Mouse (Mus musculus): ENCODE measurements at regions not wholly inside any gene's neighbourhood (a gene's known extent, or its start where the extent isn't known, plus 50 kb on each side); places are given as distances from the start of the nearest gene placed in this dataset.

DNA sequence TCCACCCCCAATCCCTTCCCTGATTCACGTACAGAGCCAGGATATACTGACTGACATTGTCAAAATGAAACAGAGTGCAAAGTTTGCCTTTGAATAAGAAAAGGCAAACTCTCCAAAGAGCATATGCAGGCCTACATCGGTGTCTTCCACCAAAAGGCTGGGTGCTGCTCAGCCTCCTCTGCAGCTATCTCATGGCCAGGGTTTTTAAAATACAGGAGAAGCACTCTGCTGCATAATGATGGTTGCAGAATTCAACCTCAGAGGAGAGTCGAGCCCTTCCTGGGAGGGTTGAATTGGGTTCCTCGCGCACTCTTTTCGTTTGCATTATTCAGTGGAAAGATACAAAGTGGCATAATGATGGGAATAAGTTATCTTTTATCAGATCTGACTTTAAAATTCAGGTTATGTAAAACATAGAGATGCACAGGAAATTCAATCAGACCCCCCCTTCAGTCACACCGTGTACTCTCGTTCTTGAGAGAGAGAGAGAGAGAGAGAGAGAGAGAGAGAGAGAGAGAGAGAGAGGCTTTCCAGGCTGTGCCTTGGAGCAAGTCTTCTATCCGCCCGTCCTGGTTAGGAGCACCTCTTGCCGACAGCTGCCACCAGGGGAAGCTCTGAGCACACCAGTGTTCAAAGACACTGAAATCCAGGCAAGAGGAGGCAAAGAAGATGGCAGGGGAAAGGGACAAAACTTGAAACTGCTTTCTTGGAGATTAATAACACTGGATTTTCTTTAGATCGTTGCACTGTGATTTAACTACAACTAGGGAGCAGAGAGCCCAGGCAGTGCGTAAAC lies 196.0 kb downstream of the Tmem182 start:
- DNase-seq (ENCODE audit: low spot score) = peak; percentile 65
- Histone ChIP-seq H3K27me3 (ENCODE audit: insufficient read depth, poor library complexity, severe bottlenecking) (no peaks in the 10 kb centered on the region), H3K4me3 (no peak overlapping the region), H3K27ac (peak overlapping the region; percentile 45; the same call in 1 of the 2 replicates), H3K4me1 (replicated peaks) (peaks cover 5% of the 10 kb centered on the region; the same call in 1 of the 2 replicates), H3K36me3 (no peaks in the 10 kb centered on the region), H3K9me3 (no peaks in the 10 kb centered on the region)
- WGBS = 50% methylated on average over 13 of the region's 13 CpGs

DNA sequence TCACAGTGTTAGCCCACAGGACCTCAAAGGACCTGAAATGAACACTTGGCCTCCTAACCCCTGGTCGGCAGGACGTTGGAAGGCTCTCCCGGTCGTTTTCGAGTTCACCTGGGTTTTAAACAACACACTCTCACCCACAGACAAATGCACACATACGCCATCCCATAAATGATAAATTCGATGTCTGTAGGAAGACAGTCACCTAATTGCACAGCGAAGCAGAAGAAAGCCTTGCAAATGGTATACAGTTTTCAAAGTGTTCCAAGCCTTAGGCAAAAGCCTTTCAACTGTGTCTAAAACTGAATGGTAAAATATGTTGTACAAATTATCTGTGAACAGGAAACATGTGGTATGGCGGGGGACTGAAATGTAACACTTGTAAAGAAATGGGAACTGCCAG lies 196.6 kb downstream of the Tmem182 start:
- DNase-seq (ENCODE audit: low spot score) = peak; percentile 15
- Histone ChIP-seq H3K27ac (peak overlapping the region; percentile 45; the same call in 1 of the 2 replicates), H3K4me3 (no peak overlapping the region), H3K36me3 (no peaks in the 10 kb centered on the region), H3K4me1 (replicated peaks) (peaks cover 5% of the 10 kb centered on the region; the same call in 1 of the 2 replicates), H3K27me3 (ENCODE audit: insufficient read depth, poor library complexity, severe bottlenecking) (no peaks in the 10 kb centered on the region), H3K9me3 (no peaks in the 10 kb centered on the region)
- WGBS = 63% methylated on average over 9 of the region's 9 CpGs

DNA sequence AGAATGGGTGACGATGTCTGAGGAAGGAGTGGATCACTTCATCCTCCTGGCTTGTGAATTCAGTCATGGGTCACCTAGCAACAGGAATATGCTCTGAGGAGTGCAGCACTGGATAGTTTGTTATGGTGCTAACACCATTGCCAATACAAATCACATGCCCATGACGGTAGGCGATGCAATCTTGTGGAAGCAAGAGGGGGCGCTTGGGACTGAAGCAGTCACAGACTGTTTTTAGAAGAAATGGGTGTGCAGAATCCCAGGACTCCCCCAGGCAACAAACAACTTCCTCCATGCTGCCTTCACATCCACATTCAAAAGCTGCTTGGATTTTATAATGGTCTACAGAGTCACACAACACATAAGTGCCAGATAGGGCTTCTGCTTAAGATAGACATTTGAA lies 221.5 kb downstream of the Tmem182 start:
- 77% methylated on average over 4 of the region's 4 CpGs for WGBS
- H3K4me1 ChIP-seq (replicated peaks) = peaks cover 16% of the 10 kb centered on the region; the same call in 1 of the 2 replicates
- H3K36me3 ChIP-seq = no peaks in the 10 kb centered on the region

DNA sequence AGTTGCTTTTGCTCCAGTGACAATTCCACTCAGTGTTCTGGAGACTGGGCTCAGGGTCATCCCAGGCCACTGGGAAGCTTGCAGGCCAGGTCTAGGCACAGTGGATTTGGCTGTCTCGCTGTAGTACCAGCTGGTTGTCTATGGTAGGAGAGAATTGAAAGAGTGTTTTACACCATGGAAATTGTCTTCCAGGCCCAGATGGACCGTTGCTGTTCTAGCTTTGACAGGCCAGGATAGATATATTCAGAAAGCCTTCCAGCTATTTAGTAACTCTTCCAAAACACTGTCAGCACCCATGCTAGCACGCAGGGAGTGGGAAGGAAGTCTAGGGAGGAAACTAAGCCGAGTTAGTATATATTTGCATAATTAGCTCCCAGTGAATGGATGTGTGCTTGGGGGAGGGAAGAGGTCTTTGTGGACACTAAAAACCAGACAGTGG lies 222.2 kb downstream of the Tmem182 start:
- 60% methylated on average over 4 of the region's 4 CpGs for WGBS
- H3K27me3 ChIP-seq (ENCODE audit: insufficient read depth, poor library complexity, severe bottlenecking) = no peaks in the 10 kb centered on the region
- H3K4me1 ChIP-seq (replicated peaks) = peaks cover 16% of the 10 kb centered on the region; the same call in 1 of the 2 replicates
- 0 out of 2 replicates have a peak overlapping the region, but pooled peaks have one; percentile 29 for H3K27ac ChIP-seq
- no peaks in the 10 kb centered on the region for H3K9me3 ChIP-seq
- H3K36me3 ChIP-seq = no peaks in the 10 kb centered on the region
- H3K4me3 ChIP-seq = no peak overlapping the region
- no peak for DNase-seq (ENCODE audit: low spot score)

More for the DNA sequence above, 221.5 kb downstream of the Tmem182 start:
- H3K27me3 ChIP-seq (ENCODE audit: insufficient read depth, poor library complexity, severe bottlenecking) = no peaks in the 10 kb centered on the region
- H3K4me3 ChIP-seq = no peak overlapping the region
- DNase-seq (ENCODE audit: low spot score) = no peak
- H3K27ac ChIP-seq = no peak overlapping the region
- H3K9me3 ChIP-seq = no peaks in the 10 kb centered on the region

DNA sequence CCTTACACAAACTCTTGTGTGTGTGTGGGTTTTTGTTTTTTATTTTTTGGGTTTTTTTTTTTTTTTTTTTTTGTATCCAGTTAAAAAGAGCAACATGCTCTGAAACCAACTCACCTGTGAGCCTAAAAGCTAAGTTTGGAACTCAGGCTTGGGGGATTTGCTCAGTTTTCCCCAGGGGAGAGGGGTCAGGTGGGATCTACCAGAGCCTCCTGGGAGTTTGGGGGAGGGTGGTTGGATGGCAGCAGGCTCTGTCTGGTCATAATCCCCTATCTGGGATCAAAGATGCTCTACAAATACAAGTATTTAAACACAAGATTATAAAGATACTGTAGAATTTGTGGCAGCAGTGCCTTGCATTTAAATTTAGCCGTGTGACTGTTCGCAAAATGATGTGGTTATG lies 222.6 kb downstream of the Tmem182 start:
- Histone ChIP-seq H3K27me3 (ENCODE audit: insufficient read depth, poor library complexity, severe bottlenecking) (no peaks in the 10 kb centered on the region), H3K4me1 (replicated peaks) (peaks cover 16% of the 10 kb centered on the region; the same call in 1 of the 2 replicates), H3K27ac (no peak overlapping the region), H3K4me3 (no peak overlapping the region), H3K9me3 (no peaks in the 10 kb centered on the region), H3K36me3 (no peaks in the 10 kb centered on the region)
- WGBS = 97% methylated on average over 2 of the region's 2 CpGs
- no peak for DNase-seq (ENCODE audit: low spot score)

DNA sequence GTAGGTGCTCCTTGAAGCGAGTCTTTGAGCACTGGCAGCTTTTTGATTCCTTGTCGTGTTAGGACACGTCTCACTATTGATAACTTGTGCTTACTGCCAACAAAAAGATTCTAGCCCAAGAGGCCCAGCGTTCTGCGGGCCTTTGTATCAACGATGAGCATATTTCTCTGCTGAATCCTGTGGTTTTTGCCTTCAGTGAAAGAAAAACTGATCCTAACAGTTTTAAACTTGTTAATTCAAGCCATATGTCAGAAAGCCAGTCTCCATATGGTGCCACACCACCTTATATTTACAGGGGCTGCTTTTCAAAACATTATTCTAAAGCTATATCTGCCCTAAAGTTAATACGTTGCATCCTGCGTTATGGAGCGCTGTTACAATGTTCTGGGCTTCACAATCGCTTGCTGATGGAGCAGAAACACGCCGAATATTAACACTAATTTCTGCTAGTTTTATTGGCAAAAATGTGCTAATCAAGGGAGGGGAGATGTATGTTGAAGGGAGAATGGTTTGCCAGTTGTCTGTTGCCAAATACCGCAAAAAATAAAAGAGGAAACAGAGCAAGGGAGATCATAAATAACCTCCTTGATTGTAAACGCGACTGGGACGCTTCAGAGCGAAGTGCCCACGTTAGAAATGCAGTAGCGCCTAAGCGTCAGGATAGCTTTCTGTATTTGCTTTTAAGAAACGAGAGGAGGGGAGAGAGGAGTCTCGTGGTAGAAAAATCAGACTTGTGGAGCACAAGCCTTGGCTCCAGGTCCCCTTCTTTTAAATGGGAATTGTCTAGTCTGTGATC lies 229.9 kb downstream of the Tmem182 start:
- DNase-seq (ENCODE audit: low spot score) = no peak
- Histone ChIP-seq H3K27ac (no peak overlapping the region), H3K4me3 (no peak overlapping the region), H3K9me3 (no peaks in the 10 kb centered on the region), H3K36me3 (no peaks in the 10 kb centered on the region), H3K27me3 (ENCODE audit: insufficient read depth, poor library complexity, severe bottlenecking) (no peaks in the 10 kb centered on the region), H3K4me1 (replicated peaks) (no peaks in the 10 kb centered on the region)
- WGBS = 71% methylated on average over 22 of the region's 22 CpGs

DNA sequence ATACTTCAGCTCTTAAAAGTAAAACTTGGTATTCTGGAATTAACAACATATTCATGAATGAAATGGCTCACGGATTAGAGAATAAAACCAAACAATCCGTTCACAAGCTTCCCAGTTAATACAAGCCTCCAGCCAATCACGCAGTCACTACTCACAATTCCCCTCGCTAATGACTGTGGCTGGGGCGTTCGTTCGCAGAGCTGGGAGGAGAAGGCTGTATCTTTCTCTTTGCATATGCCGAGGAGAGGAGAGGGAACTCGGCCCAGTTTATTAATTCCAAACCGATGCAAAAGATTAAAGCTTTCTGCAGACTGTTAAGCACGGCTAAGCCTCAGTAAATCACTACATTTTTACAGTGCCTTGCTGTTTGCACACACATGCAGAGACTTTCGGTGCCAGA lies 231.5 kb downstream of the Tmem182 start:
- no peaks in the 10 kb centered on the region for H3K36me3 ChIP-seq
- H3K4me1 ChIP-seq (replicated peaks) = no peaks in the 10 kb centered on the region
- H3K27ac ChIP-seq = no peak overlapping the region
- no peak for DNase-seq (ENCODE audit: low spot score)
- 90% methylated on average over 12 of the region's 12 CpGs for WGBS
- no peak overlapping the region for H3K4me3 ChIP-seq
- no peaks in the 10 kb centered on the region for H3K27me3 ChIP-seq (ENCODE audit: insufficient read depth, poor library complexity, severe bottlenecking)
- H3K9me3 ChIP-seq = no peaks in the 10 kb centered on the region

DNA sequence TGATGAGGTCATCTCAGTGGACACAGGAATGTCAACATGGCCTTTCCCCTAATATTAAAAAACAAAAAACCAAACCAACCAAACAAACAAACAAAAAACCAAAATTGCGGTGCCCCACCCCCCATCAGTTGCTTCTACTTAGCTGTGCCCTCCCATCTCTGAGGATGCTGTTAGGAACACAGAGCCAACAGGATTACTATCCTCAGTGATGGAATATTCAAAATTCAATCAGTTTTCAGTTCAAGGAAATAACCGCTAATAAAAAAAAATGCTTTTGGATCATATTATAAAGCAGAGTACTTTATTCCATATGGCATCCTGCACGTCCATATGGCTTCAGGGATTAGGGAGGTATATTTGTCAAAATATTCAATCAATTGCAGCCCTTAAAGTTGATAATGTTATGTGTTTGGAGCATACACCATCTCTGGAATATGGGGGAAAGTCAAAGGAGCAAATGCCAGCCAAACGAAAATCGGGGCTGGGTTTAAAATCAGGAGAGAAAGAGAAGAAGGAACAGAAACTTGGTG lies 249.1 kb downstream of the Tmem182 start:
- 93% methylated on average over 5 of the region's 5 CpGs for WGBS
- H3K9me3 ChIP-seq = no peaks in the 10 kb centered on the region
- H3K27ac ChIP-seq = no peak overlapping the region
- DNase-seq (ENCODE audit: low spot score) = no peak
- no peaks in the 10 kb centered on the region for H3K27me3 ChIP-seq (ENCODE audit: insufficient read depth, poor library complexity, severe bottlenecking)
- H3K36me3 ChIP-seq = no peaks in the 10 kb centered on the region
- no peaks in the 10 kb centered on the region for H3K4me1 ChIP-seq (replicated peaks)
- no peak overlapping the region for H3K4me3 ChIP-seq

DNA sequence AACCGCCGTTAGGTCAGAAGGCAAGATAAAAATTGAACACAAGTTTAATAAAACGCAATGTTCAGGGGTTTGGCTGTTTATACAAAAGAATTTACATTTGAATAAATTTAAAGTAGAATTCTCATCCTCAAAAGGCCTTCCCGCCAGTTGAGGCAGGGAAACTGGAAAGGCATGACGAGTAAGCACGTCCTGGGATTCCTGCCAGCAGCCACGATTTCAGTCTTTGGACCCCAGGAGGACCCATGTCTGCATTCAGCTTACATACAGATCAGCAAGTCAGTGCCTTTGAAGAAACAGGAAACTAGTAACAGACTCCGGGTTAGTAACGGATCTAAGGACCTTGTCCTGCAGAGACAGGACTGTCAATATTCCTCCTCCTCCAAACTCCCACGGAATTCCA lies 250.4 kb downstream of the Tmem182 start:
- Histone ChIP-seq H3K4me3 (no peak overlapping the region), H3K27ac (no peak overlapping the region), H3K9me3 (no peaks in the 10 kb centered on the region), H3K4me1 (replicated peaks) (no peaks in the 10 kb centered on the region), H3K36me3 (no peaks in the 10 kb centered on the region), H3K27me3 (ENCODE audit: insufficient read depth, poor library complexity, severe bottlenecking) (no peaks in the 10 kb centered on the region)
- DNase-seq (ENCODE audit: low spot score) = no peak
- 89% methylated on average over 10 of the region's 10 CpGs for WGBS

DNA sequence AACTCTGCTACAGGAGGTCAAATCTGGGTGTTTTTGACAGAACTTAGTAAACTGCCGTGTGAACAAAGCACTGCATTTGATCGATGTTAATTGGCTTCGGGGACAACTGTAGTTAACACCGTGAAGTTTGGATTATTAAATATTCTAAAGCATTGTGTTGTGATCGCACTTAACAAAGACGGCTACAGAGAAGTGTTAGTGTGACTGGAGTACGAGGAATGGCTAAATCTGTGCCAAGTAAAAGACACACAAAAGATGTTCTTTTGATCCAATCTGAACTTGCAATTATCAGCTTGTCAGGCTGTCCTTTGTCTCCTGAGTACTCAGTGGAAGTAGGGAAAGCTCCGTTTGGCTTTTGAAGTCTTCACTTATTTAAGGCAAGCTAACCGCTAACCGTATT lies 259.7 kb downstream of the Tmem182 start:
- no peak for DNase-seq (ENCODE audit: low spot score)
- Histone ChIP-seq H3K4me1 (replicated peaks) (no peaks in the 10 kb centered on the region), H3K27me3 (ENCODE audit: insufficient read depth, poor library complexity, severe bottlenecking) (no peaks in the 10 kb centered on the region), H3K27ac (no peak overlapping the region), H3K9me3 (no peaks in the 10 kb centered on the region; the same call in 1 of the 2 replicates), H3K36me3 (no peaks in the 10 kb centered on the region), H3K4me3 (no peak overlapping the region)
- 86% methylated on average over 10 of the region's 10 CpGs for WGBS

DNA sequence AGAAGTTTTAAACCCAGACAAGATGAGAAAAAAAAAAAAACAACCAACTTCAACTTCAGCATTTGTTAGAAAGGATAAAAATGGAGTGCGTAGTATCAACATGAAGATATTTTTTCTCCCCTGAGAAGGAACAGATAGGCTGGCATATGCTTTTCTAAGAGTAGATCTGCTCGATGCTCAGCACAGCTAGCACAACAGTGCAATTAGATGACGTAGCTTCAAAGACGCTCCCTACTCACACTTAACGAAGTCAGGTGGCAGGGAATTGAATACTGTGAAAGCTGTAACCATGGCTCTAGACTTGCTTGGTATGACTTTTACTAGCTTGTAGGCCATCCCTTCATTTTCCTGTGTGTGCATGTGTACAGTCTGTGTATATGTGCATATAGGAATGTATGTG lies 299.5 kb downstream of the Tmem182 start:
- WGBS = 95% methylated on average over 5 of the region's 5 CpGs
- Histone ChIP-seq H3K27ac (no peak overlapping the region), H3K4me3 (no peak overlapping the region), H3K27me3 (ENCODE audit: insufficient read depth, poor library complexity, severe bottlenecking) (no peaks in the 10 kb centered on the region), H3K4me1 (replicated peaks) (no peaks in the 10 kb centered on the region), H3K9me3 (no peaks in the 10 kb centered on the region), H3K36me3 (no peaks in the 10 kb centered on the region)
- no peak for DNase-seq (ENCODE audit: low spot score)

DNA sequence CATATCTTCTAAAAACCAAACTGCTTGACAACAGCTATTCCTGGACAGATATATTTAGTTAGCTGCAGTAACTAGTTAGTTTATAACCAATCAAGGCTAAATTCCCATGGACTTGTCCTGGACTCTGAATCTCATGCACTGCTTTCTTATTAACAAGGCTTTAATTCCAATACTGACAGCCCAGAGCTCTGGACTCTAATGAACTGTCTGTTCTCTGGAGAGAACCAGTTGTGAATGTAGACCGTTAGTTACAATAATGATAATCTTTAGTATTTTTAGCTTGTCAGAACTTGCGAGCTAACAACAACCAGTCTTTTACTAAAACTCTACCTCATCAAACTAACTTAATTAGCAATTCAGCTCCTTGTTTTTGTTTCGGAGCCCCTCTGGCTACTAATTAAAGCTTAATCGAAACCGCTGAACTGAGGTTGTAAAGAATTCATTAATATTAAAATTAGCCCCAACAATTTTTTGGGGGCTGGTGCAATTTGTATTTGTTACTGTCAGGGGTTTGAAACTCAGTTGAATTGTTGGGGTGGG lies 316.3 kb downstream of the Tmem182 start:
- no peak for DNase-seq (ENCODE audit: low spot score)
- no peaks in the 10 kb centered on the region for H3K36me3 ChIP-seq
- 77% methylated on average over 5 of the region's 5 CpGs for WGBS

More for the DNA sequence above, 316.3 kb downstream of the Tmem182 start:
- no peak overlapping the region for H3K27ac ChIP-seq
- no peaks in the 10 kb centered on the region for H3K27me3 ChIP-seq (ENCODE audit: insufficient read depth, poor library complexity, severe bottlenecking)
- no peak overlapping the region for H3K4me3 ChIP-seq
- H3K9me3 ChIP-seq = no peaks in the 10 kb centered on the region
- no peaks in the 10 kb centered on the region for H3K4me1 ChIP-seq (replicated peaks)

All from hindbrain, embryonic 10.5 days (tissue).